Mouse (Mus musculus) heart, embryonic 13.5 days (tissue): ENCODE results near the gene Agap2. TPM values are rescaled to one million over a fixed set of nuclear protein-coding genes. Genes with fewer than 3 reads are reported as not detected.
A peak's percentile ranks its signal among the peaks of the same experiment; 100 is the strongest.

Source experiments
- ATAC-seq: fragments of 200-750 bp; cut with Nextera tagmentation; 2 replicates; pipeline ENCODE4 v1.8.0; 2017; ENCODE audit warnings: moderate TSS enrichment; ENCODE audit not compliant: insufficient number of reproducible peaks, low FRiP score, low TSS enrichment; ENCODE audit errors: extremely low read depth
- H3K27ac ChIP-seq: fragments of 300-500 bp; sonication (generic); replicated peaks from 2 replicates; pipeline ENCODE4 v1.5.1; 2015; ENCODE audit warnings: moderate library complexity, mild to moderate bottlenecking, inconsistent platforms
- H3K27me3 ChIP-seq: fragments of 300-500 bp; sonication (generic); replicated peaks from 2 replicates; pipeline ENCODE4 v1.6.1; 2015; ENCODE audit warnings: mild to moderate bottlenecking, inconsistent platforms
- H3K36me3 ChIP-seq: fragments of 300-500 bp; sonication (generic); 2 replicates; pipeline ENCODE4 v1.6.1; 2015; ENCODE audit warnings: mild to moderate bottlenecking, inconsistent platforms
- H3K4me1 ChIP-seq: fragments of 300-500 bp; sonication (generic); 2 replicates; pipeline ENCODE4 v1.6.1; 2015; ENCODE audit warnings: inconsistent platforms
- H3K4me2 ChIP-seq: fragments of 300-500 bp; sonication (generic); 2 replicates; pipeline ENCODE4 v1.6.1; 2015; ENCODE audit warnings: inconsistent platforms, mild to moderate bottlenecking, moderate library complexity
- H3K4me3 ChIP-seq: fragments of 300-500 bp; sonication (generic); 2 replicates; pipeline ENCODE4 v1.5.1; 2015; ENCODE audit warnings: moderate library complexity, mild to moderate bottlenecking, inconsistent platforms
- H3K9ac ChIP-seq: fragments of 300-500 bp; sonication (generic); 2 replicates; pipeline ENCODE4 v1.6.1; 2015; ENCODE audit warnings: inconsistent platforms, mild to moderate bottlenecking, moderate library complexity
- H3K9me3 ChIP-seq: fragments of 300-500 bp; sonication (generic); 2 replicates; pipeline ENCODE4 v1.6.1; 2016; ENCODE audit warnings: inconsistent platforms
- WGBS: fragments of 180-500 bp; shearing (Covaris S2); methylation state at CpG from one replicate; pipeline ENCODE4 v1.1.7; 2015; ENCODE audit warnings: mixed read lengths; 5-methylcytosine and 5-hydroxymethylcytosine counted together
- polyA plus RNA-seq: library from polyadenylated mRNA; unstranded; fragments of >200 nt; fragmentation: Nextera tagmentation; extraction: Ambion mirVana; gene quantifications from 2 replicates; pipeline ENCODE4 v1.2.1, GENCODE M21; 2015

The Agap2 gene
- polyA plus RNA-seq, 1 experiment from 2014 or later: not detected

DNA sequence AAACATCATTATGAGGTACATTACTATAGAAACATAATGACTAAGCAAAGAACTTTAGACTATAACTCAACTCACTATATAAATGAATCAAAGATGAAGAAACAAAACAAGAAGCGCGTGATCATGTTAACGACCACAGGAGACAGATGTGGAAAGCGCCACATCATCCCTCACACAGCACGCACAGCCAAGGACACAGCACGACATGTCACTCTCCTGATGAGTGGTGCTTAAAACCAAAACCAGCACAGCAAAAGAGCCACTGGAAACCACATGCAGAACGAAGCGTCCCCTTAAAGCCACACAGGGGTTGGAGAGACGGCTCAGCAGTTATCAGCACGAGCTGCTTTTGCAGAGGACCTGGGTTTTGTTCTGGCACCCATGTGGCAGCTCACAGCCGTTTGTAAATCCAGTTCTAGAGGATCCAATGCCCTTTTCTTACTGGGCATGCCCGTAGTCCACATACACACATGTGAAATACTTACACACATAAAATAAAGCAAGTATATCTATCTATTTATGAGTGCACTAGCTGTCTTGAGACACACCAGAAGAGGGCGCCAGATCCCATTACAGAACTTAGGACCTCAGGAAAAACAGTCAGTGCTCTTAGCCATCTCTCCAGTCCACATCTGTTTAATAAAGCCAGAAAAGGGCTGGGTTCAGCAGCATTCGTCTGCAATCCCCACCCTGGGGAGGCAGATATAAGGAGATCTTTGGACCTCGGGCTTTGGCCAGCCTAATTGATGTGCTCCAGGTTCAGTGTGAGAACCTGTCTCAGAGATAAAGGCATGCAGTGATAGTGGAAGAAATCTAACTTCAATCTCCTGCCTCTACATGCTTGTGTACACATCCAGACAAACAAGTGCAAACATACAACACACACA is 36.2 kb downstream of the Agap2 start:
- Histone ChIP-seq H3K36me3 (peaks cover 49% of the 10 kb centered on the region), H3K9me3 (no peaks in the 10 kb centered on the region), H3K27me3 (no peaks in the 10 kb centered on the region), H3K4me2 (no peak overlapping the region), H3K4me1 (no peaks in the 10 kb centered on the region), H3K27ac (no peak overlapping the region), H3K4me3 (no peak overlapping the region), H3K9ac (no peak overlapping the region)
- no peak for ATAC-seq
- WGBS: 85% methylated on average over 15 of the region's 15 CpGs

DNA sequence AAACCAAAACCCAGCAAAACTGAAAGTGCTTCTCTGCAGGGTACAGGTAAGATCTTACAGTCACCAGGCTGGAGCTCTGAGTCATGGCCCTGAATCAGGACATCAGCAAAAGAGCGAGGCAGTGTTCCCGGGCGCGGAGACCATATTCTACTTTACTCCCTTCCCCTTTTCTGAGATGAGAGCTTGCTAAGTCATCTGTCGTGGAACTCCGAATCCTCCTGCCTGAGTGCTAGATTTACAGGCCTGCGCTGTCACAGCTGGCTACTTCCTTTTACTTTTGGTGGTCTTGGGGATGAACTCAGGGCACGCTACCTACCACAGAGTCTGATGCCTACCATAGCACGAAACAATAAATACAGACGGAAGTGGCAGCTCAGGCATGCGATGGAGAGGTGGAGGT is 39.3 kb downstream of the Agap2 start:
- Histone ChIP-seq H3K27ac (no peak overlapping the region), H3K9me3 (no peaks in the 10 kb centered on the region), H3K4me1 (no peaks in the 10 kb centered on the region), H3K36me3 (peaks cover 68% of the 10 kb centered on the region), H3K4me2 (no peak overlapping the region), H3K27me3 (no peaks in the 10 kb centered on the region), H3K4me3 (no peak overlapping the region), H3K9ac (no peak overlapping the region)
- 91% methylated on average over 11 of the region's 11 CpGs for WGBS
- ATAC-seq: no peak

GRCm38 (mm10) chr10:127115068-127115467 is 40.0 kb downstream of the Agap2 start:
- Histone ChIP-seq H3K4me1 (peaks cover 1% of the 10 kb centered on the region; the same call in 1 of the 2 replicates), H3K4me3 (no peak overlapping the region), H3K27me3 (no peaks in the 10 kb centered on the region), H3K36me3 (peaks cover 68% of the 10 kb centered on the region), H3K4me2 (no peak overlapping the region), H3K27ac (no peak overlapping the region), H3K9ac (no peak overlapping the region), H3K9me3 (no peaks in the 10 kb centered on the region)
- WGBS: 74% methylated on average over 2 of the region's 2 CpGs
- no peak for ATAC-seq

DNA sequence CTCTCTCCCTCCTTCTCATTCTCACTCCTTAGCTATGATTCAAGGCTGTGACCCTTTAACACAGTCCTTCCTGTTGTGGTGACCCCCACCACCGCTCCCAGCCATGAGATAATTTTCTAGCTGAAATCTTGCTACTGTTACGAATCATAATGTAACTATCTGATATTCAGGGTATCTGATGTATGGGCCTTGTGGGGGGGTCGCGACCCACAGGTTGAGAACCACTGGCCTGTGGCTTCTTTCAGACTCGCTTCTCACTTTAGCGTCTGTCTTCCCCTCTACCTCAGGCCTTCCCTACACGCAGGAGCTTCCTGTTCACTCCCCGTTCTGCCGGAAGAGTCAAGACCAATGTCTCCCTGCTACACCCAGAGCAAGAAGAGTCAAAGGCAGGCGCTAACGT is 43.4 kb downstream of the Agap2 start:
- no peak for ATAC-seq
- Histone ChIP-seq H3K27ac (no peak overlapping the region), H3K4me1 (peaks cover 17% of the 10 kb centered on the region), H3K9ac (no peak overlapping the region), H3K9me3 (no peaks in the 10 kb centered on the region), H3K27me3 (no peaks in the 10 kb centered on the region), H3K4me2 (no peak overlapping the region), H3K36me3 (peaks cover 48% of the 10 kb centered on the region), H3K4me3 (no peak overlapping the region)
- WGBS: 85% methylated on average over 11 of the region's 11 CpGs

DNA sequence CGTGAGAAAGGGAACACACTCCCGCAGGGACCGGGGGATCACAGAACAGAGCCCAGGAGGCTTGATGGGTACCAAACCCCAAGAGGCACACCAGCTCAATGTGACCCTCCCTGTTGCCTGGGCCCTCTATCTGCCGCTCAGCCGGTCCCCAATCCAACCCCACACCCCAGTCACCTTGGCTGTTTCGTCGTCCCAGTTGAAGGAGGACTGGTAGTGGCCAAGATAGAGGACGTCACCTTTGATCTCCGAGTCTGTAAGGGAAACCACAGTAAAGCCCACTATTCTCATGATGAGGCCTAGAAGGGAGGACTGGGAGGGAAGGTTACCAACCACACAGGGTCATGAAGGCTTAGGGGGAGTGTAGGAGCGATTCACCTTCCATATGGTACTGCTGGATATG is 44.1 kb downstream of the Agap2 start:
- WGBS: 89% methylated on average over 10 of the region's 10 CpGs
- no peak overlapping the region for H3K4me2 ChIP-seq
- ATAC-seq: no peak
- peaks cover 17% of the 10 kb centered on the region for H3K4me1 ChIP-seq
- peaks cover 48% of the 10 kb centered on the region for H3K36me3 ChIP-seq
- H3K27me3 ChIP-seq: no peaks in the 10 kb centered on the region
- H3K9ac ChIP-seq: no peak overlapping the region
- H3K27ac ChIP-seq: no peak overlapping the region
- H3K4me3 ChIP-seq: no peak overlapping the region
- H3K9me3 ChIP-seq: no peaks in the 10 kb centered on the region

DNA sequence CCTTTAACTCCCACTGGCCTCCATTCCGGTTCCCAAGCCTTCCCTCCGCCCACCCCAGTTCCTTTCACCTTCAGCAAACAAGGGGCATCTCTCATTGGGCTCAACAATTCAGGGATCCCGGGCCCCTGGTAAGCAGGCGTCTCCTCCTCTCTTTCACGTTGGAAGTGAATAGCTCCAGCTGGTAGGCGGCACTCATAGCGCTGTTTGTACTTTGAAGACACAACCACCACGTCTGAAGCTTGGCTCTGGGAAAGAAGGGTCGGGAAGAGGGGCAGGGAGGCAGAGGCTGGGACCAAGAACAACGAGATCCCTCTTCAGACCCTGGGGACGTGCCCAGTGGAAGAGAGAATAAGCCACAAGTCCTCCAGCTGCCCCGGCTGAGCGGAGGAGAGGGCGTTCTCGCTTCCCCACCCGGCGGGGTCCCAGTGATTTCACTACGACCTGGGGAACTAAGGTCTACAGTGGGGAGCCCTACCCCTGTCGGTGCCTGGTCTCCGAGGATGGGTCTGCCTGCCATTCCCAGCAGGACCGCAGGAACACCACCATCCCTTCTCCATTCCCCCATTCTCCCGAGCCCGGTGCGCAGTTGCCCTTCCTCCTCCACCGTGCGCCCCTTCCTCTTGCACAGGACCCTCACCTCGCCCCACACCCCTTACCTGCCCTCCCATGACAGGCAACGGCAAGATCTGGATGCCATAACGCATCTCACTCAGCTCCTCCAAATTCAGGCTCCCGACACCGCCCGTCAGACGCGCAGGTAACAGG is 45.4 kb downstream of the Agap2 start:
- H3K4me3 ChIP-seq: peak overlapping the region; percentile 95
- peaks cover 17% of the 10 kb centered on the region for H3K4me1 ChIP-seq
- peak overlapping the region; percentile 99 for H3K4me2 ChIP-seq
- no peak overlapping the region for H3K27ac ChIP-seq
- peaks cover 39% of the 10 kb centered on the region for H3K36me3 ChIP-seq
- H3K9me3 ChIP-seq: no peaks in the 10 kb centered on the region
- H3K27me3 ChIP-seq: no peaks in the 10 kb centered on the region
- ATAC-seq: no peak
- H3K9ac ChIP-seq: peak overlapping the region; percentile 91
- WGBS: 3% methylated on average over 34 of the region's 34 CpGs

DNA sequence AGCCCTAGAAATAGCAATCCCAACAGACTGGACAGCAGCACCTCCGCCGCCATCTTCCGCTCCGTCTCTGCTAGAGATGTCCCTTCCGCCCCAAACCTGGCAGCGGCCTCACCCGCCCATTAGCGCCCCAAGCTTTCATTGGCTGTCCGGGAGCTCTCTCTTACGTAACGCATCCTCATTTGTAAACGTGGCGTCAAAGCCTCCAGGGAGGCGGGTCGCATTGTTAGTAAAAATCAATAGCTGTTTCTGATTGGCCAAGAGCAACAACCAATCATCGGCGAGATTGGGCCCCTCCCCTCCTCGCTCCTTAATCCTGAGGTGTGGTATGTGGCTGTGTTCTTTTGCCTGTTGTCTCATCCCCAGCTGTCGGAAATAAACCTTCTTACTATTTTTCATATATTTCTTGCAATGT is 46.0 kb downstream of the Agap2 start, which contains the start of gene Os9:
Gene Os9, minus strand, starts transcription at position 66 of the 412 bp plus-strand sequence.
- 0% methylated on average over 19 of the region's 19 CpGs for WGBS
- Histone ChIP-seq H3K27me3 (no peaks in the 10 kb centered on the region), H3K9me3 (no peaks in the 10 kb centered on the region), H3K4me1 (peaks cover 17% of the 10 kb centered on the region), H3K36me3 (peaks cover 33% of the 10 kb centered on the region), H3K9ac (peak within 1 kb of the TSS; percentile 91), H3K4me2 (peak within 1 kb of the TSS; percentile 99), H3K27ac (no peak within 1 kb of the TSS), H3K4me3 (peak within 1 kb of the TSS; percentile 95)
- ATAC-seq: peak; percentile 98

DNA sequence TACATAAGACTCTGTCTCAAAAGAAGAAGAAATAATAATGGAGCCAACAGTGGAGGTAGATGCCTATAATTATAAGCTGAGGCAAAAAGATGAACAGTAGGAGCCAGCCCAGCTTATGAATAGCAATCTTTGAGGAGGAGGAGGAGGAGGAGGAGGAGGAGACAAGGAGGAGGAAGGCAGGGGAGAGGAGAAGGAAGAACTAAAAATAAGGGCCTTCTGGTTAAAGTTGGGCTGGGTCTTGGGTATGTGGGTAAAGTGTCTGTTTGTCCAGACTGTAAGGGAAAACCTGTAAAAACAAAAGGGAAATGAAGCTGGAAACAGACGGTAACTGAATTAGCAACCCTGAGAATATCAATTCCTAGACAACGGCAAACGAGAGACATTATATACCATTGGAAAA is 46.9 kb downstream of the Agap2 start:
- 79% methylated on average over 3 of the region's 3 CpGs for WGBS
- H3K9ac ChIP-seq: no peak overlapping the region
- peak overlapping the region; percentile 99; the same call in 1 of the 2 replicates for H3K4me2 ChIP-seq
- H3K9me3 ChIP-seq: no peaks in the 10 kb centered on the region
- H3K4me1 ChIP-seq: peaks cover 17% of the 10 kb centered on the region
- ATAC-seq: no peak
- H3K36me3 ChIP-seq: peaks cover 24% of the 10 kb centered on the region
- H3K4me3 ChIP-seq: no peak overlapping the region
- no peak overlapping the region for H3K27ac ChIP-seq
- no peaks in the 10 kb centered on the region for H3K27me3 ChIP-seq

- H3K9ac ChIP-seq: peak overlapping the region; percentile 58
- 9% methylated on average over 13 of the region's 13 CpGs for WGBS
- 0 out of 2 replicates have a peak overlapping the region, but pooled peaks have one; percentile 5 for H3K27ac ChIP-seq
- H3K4me2 ChIP-seq: peak overlapping the region; percentile 68
- peaks cover 16% of the 10 kb centered on the region for H3K36me3 ChIP-seq
- no peaks in the 10 kb centered on the region for H3K27me3 ChIP-seq
- no peak for ATAC-seq
- peaks cover 17% of the 10 kb centered on the region for H3K4me1 ChIP-seq
- H3K4me3 ChIP-seq: peak overlapping the region; percentile 38
- H3K9me3 ChIP-seq: no peaks in the 10 kb centered on the region
Measured at GRCm38 (mm10) chr10:127122784-127123435, 47.8 kb downstream of the Agap2 start.

GRCm38 (mm10) chr10:127123436-127123805 is 48.3 kb downstream of the Agap2 start:
- Histone ChIP-seq H3K27ac (no peak overlapping the region), H3K4me3 (peak overlapping the region; percentile 38), H3K36me3 (peaks cover 11% of the 10 kb centered on the region), H3K4me2 (peak overlapping the region; percentile 68), H3K9ac (peak overlapping the region; percentile 58), H3K27me3 (no peaks in the 10 kb centered on the region), H3K9me3 (no peaks in the 10 kb centered on the region), H3K4me1 (peaks cover 17% of the 10 kb centered on the region)
- WGBS: 14% methylated on average over 4 of the region's 4 CpGs
- no peak for ATAC-seq
